9 mouse cellular contexts compared by ENCODE assay signal in the genomic region with DNA sequence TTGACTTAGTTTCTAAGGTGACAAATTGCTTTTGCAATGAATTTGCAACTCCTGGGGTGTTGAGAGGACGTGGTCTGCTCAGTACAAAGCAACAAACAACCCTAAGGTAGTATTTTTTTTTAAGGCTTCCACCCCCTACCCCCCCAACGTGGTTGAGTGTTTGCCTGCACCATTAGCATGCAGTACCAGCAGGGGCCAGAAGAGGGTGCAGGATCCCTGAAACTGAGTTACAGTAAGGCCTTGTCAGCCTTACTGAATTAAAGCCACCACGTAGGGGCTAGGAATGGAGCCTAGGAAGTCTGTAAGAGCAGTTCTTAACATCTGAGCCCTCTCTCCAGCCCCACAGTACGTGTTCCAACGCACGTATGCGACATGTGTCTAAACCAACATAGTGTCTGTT. TPM values are rescaled to one million over a fixed set of nuclear protein-coding genes. Genes with fewer than 3 reads are reported as not detected.
DNase-seq lines count a peak whose midpoint lies in the region; ATAC-seq and TF ChIP-seq lines count a peak whose summit lies in the region.
"Had no signal": no experiment of that assay in that cellular context is flagged by ENCODE, and none has a peak within 500 bp of the region (broad histone marks: within the 10 kb centered on the region; RNA-seq: fewer than 3 reads in every experiment).

No protein-coding gene starts in this region.

- peak; percentile 12 to 18 for DNase-seq in cerebellum, postnatal 36 days
- no peak for DNase-seq in cerebellum, adult 9-10 months
- peak; percentile 41 for DNase-seq in left cerebral cortex, postnatal 4 days
- no peak for DNase-seq in left cerebral cortex, postnatal 36 days (ENCODE audit: low spot score in 2 of 2)
- DNase-seq in NIH3T3 (ENCODE audit: low read depth), result peak; percentile 71
- DNase-seq in embryonic facial prominence, embryonic 11.5 days (ENCODE audit: low spot score), result peak; percentile 75
- DNase-seq in liver, postnatal 0 days, result peak; percentile 79

- no peaks in the 10 kb centered on the region for H3K36me3 ChIP-seq in embryonic facial prominence, embryonic 11.5 days (replicated peaks; ENCODE audit: control insufficient read depth, insufficient read depth, low read depth, low read length)
- H3K36me3 ChIP-seq in liver, postnatal 0 days (replicated peaks; ENCODE audit: insufficient read depth, low read length), result no peaks in the 10 kb centered on the region
- H3K36me3 ChIP-seq in testis, adult 2 months (ENCODE audit: control insufficient read depth, insufficient read depth, low read length), result no peaks in the 10 kb centered on the region
- H3K36me3 ChIP-seq: stomach, embryonic 15.5 days had no signal

- no peaks in the 10 kb centered on the region for H3K4me1 ChIP-seq in embryonic facial prominence, embryonic 11.5 days (ENCODE audit: control insufficient read depth, insufficient read depth, low read length)
- no peaks in the 10 kb centered on the region for H3K4me1 ChIP-seq in liver, postnatal 0 days (ENCODE audit: insufficient read depth)
- peaks cover 12% of the 10 kb centered on the region for H3K4me1 ChIP-seq in testis, adult 2 months (ENCODE audit: control insufficient read depth, insufficient read depth, low read length)

- no peak for ATAC-seq in embryonic facial prominence, embryonic 11.5 days (replicated peaks; ENCODE audit: insufficient number of reproducible peaks, low FRiP score, low TSS enrichment, low read depth)
- ATAC-seq in liver, postnatal 0 days, result no peak

- no peak overlapping the region for H3K4me2 ChIP-seq in embryonic facial prominence, embryonic 11.5 days (ENCODE audit: low read depth, low read length)
- no peak overlapping the region for H3K4me2 ChIP-seq in liver, postnatal 0 days (ENCODE audit: low read depth, low read length)
- H3K4me2 ChIP-seq: stomach, embryonic 15.5 days had no signal

- TF ChIP-seq CTCF in liver, postnatal 0 days (IDR thresholded peaks at IDR 0.05; ENCODE audit: low read depth), result peak; percentile 90
- TF ChIP-seq CTCF in testis, adult 2 months (IDR thresholded peaks at IDR 0.05; ENCODE audit: control insufficient read depth, insufficient read depth, insufficient replicate concordance, low read depth, low read length), result peak; percentile 84; the same call in 1 of the 2 replicates

- no peak overlapping the region for H3K4me3 ChIP-seq in embryonic facial prominence, embryonic 11.5 days (ENCODE audit: low read depth, low read length)
- H3K4me3 ChIP-seq in liver, postnatal 0 days (ENCODE audit: low read depth, low read length), result no peak overlapping the region
- no peak overlapping the region for H3K4me3 ChIP-seq in testis, adult 2 months (ENCODE audit: control insufficient read depth, low read depth, low read length)
- H3K4me3 ChIP-seq: stomach, embryonic 15.5 days had no signal

- WGBS in embryonic facial prominence, embryonic 11.5 days, result 34% methylated on average over 7 of the region's 7 CpGs
- 29% methylated on average over 7 of the region's 7 CpGs for WGBS in liver, postnatal 0 days (ENCODE audit: insufficient replicate concordance)

- TF ChIP-seq POLR2A in testis, adult 2 months (IDR thresholded peaks at IDR 0.05; ENCODE audit: control insufficient read depth, low read depth, low read length), result no peak

- no peak for TF ChIP-seq EP300 in liver, postnatal 0 days (IDR thresholded peaks at IDR 0.05; ENCODE audit: low read depth)

- intact Hi-C loops in left cerebral cortex, postnatal 4 days (cut with DNase I), result no loop called here
- intact Hi-C loops in left cerebral cortex, postnatal 36 days (cut with DNase I), result no loop called here

- no peaks in the 10 kb centered on the region for H3K9me3 ChIP-seq in embryonic facial prominence, embryonic 11.5 days (replicated peaks; ENCODE audit: control insufficient read depth, low read length)
- H3K9me3 ChIP-seq in liver, postnatal 0 days (ENCODE audit: low read length), result no peaks in the 10 kb centered on the region
- H3K9me3 ChIP-seq: stomach, embryonic 15.5 days had no signal

- no peak overlapping the region for H3K9ac ChIP-seq in embryonic facial prominence, embryonic 11.5 days (replicated peaks; ENCODE audit: low read length)
- no peak overlapping the region for H3K9ac ChIP-seq in liver, postnatal 0 days (replicated peaks)
- H3K9ac ChIP-seq: stomach, embryonic 15.5 days had no signal

- H3K27me3 ChIP-seq in embryonic facial prominence, embryonic 11.5 days (ENCODE audit: control insufficient read depth, insufficient read depth, low read length), result no peaks in the 10 kb centered on the region
- no peaks in the 10 kb centered on the region for H3K27me3 ChIP-seq in liver, postnatal 0 days (ENCODE audit: insufficient read depth, low read length)
- no peaks in the 10 kb centered on the region for H3K27me3 ChIP-seq in testis, adult 2 months (ENCODE audit: control insufficient read depth, insufficient read depth, low read length)
- H3K27me3 ChIP-seq: stomach, embryonic 15.5 days had no signal

- no peak overlapping the region for H3K27ac ChIP-seq in embryonic facial prominence, embryonic 11.5 days (replicated peaks; ENCODE audit: low read depth, low read length)
- H3K27ac ChIP-seq in liver, postnatal 0 days (ENCODE audit: low read depth), result no peak overlapping the region
- H3K27ac ChIP-seq in testis, adult 2 months (ENCODE audit: control insufficient read depth, insufficient read depth, low read depth, low read length), result no peak overlapping the region
- H3K27ac ChIP-seq: stomach, embryonic 15.5 days had no signal

RNA-seq across cellular contexts. Expression of a gene that starts 3.5 kb away (rescaled TPM):
- total RNA-seq in left cerebral cortex, postnatal 4 days (2021), result 1 to 10 TPM; 2.8 to 3.1 TPM
- total RNA-seq in left cerebral cortex, postnatal 36 days (2021), result under 1 TPM; 0.25 TPM
- polyA plus RNA-seq in embryonic facial prominence, embryonic 11.5 days (2014; fragmentation: Nextera tagmentation; extraction: Ambion mirVana), result not detected in 2 replicates
- polyA plus RNA-seq in liver, postnatal 0 days (2015; fragmentation: Nextera tagmentation; extraction: Ambion mirVana), result not detected in 2 replicates
- polyA plus RNA-seq in testis, adult 2 months (2012; rRNA removed), result 0.17 and 0.19 TPM in 2 replicates

RNA-seq across cellular contexts. Expression of a gene that starts 29.8 kb away (rescaled TPM):
- 1 to 10 TPM; 1.2 to 1.9 TPM for total RNA-seq in left cerebral cortex, postnatal 4 days (2021)
- total RNA-seq in left cerebral cortex, postnatal 36 days (2021), result 1 to 10 TPM; 2.3 to 4.7 TPM
- not detected in 2 replicates for polyA plus RNA-seq in embryonic facial prominence, embryonic 11.5 days (2014; fragmentation: Nextera tagmentation; extraction: Ambion mirVana)
- 2.1 and 2.9 TPM in 2 replicates for polyA plus RNA-seq in liver, postnatal 0 days (2015; fragmentation: Nextera tagmentation; extraction: Ambion mirVana)
- 9.2 and 13.4 TPM in 2 replicates for polyA plus RNA-seq in testis, adult 2 months (2012; rRNA removed)

RNA-seq across cellular contexts. Expression of a gene that starts 30.2 kb away (rescaled TPM):
- 1 to 10 TPM; 6.2 to 6.5 TPM for total RNA-seq in left cerebral cortex, postnatal 4 days (2021)
- 1 to 10 TPM; 1.4 to 2.5 TPM for total RNA-seq in left cerebral cortex, postnatal 36 days (2021)
- polyA plus RNA-seq in embryonic facial prominence, embryonic 11.5 days (2014; fragmentation: Nextera tagmentation; extraction: Ambion mirVana), result 119 and 121 TPM in 2 replicates
- polyA plus RNA-seq in liver, postnatal 0 days (2015; fragmentation: Nextera tagmentation; extraction: Ambion mirVana), result 35.9 and 43.4 TPM in 2 replicates
- 52.8 and 62.3 TPM in 2 replicates for polyA plus RNA-seq in testis, adult 2 months (2012; rRNA removed)

RNA-seq across cellular contexts. Expression of a gene that starts 56.6 kb away (rescaled TPM):
- 10 to 100 TPM; 96.5 to 96.6 TPM for total RNA-seq in left cerebral cortex, postnatal 4 days (2021)
- 100 to 1,000 TPM in 1 of 2 experiments, 10 to 100 TPM in 1; 99.2 to 101 TPM for total RNA-seq in left cerebral cortex, postnatal 36 days (2021)
- polyA plus RNA-seq in embryonic facial prominence, embryonic 11.5 days (2014; fragmentation: Nextera tagmentation; extraction: Ambion mirVana), result 124 and 132 TPM in 2 replicates
- 30.5 and 33.1 TPM in 2 replicates for polyA plus RNA-seq in liver, postnatal 0 days (2015; fragmentation: Nextera tagmentation; extraction: Ambion mirVana)
- 32.1 and 33.0 TPM in 2 replicates for polyA plus RNA-seq in testis, adult 2 months (2012; rRNA removed)

RNA-seq across cellular contexts. Expression of a gene that starts 56.7 kb away (rescaled TPM):
- 1 to 10 TPM; 2.8 to 3.8 TPM for total RNA-seq in left cerebral cortex, postnatal 4 days (2021)
- total RNA-seq in left cerebral cortex, postnatal 36 days (2021), result 1 to 10 TPM; 1.1 to 1.9 TPM
- polyA plus RNA-seq in embryonic facial prominence, embryonic 11.5 days (2014; fragmentation: Nextera tagmentation; extraction: Ambion mirVana), result 19.0 and 22.8 TPM in 2 replicates
- polyA plus RNA-seq in liver, postnatal 0 days (2015; fragmentation: Nextera tagmentation; extraction: Ambion mirVana), result 4.5 and 6.5 TPM in 2 replicates
- polyA plus RNA-seq in testis, adult 2 months (2012; rRNA removed), result 3.5 and 4.8 TPM in 2 replicates

Comparison
In these comparisons a context has a peak if more than half of its experiments do, and no peak if none do; other contexts are left out.
1. DNase-seq: peak in cerebellum, postnatal 36 days (2 of 2), left cerebral cortex, postnatal 4 days (single experiment), NIH3T3 (single experiment), embryonic facial prominence, embryonic 11.5 days (single experiment) and liver, postnatal 0 days (single experiment); none in cerebellum, adult 9-10 months (single experiment) and left cerebral cortex, postnatal 36 days (0 of 2).